ENCODE assay signal across 7 mouse cellular contexts in genomic region chr11:120629911-120630310, GRCm38 (mm10). TPM values are rescaled to one million over a fixed set of nuclear protein-coding genes. Genes with fewer than 3 reads are reported as not detected.
DNase-seq lines count a peak whose midpoint lies in the region; ATAC-seq and TF ChIP-seq lines count a peak whose summit lies in the region.

No protein-coding gene starts in this region.

- H3K4me3 ChIP-seq in E14TG2a.4 (replicated peaks; ENCODE audit: low read length): peak overlapping the region; percentile 95
- H3K4me3 ChIP-seq in liver, embryonic 15.5 days (replicated peaks): peak overlapping the region; percentile 87

- H3K27me3 ChIP-seq in E14TG2a.4 (ENCODE audit: insufficient read depth, low read length): no peaks in the 10 kb centered on the region
- no peaks in the 10 kb centered on the region for H3K27me3 ChIP-seq in liver, embryonic 15.5 days

- H3K36me3 ChIP-seq in E14TG2a.4 (ENCODE audit: insufficient read depth, low read length): peaks cover 57% of the 10 kb centered on the region
- peaks cover 24% of the 10 kb centered on the region for H3K36me3 ChIP-seq in liver, embryonic 15.5 days (replicated peaks)

- H3K9me3 ChIP-seq in E14TG2a.4 (ENCODE audit: low read length): no peaks in the 10 kb centered on the region
- H3K9me3 ChIP-seq in liver, embryonic 15.5 days (replicated peaks): no peaks in the 10 kb centered on the region

- 3% methylated on average over 7 of the region's 7 CpGs for WGBS in liver, embryonic 15.5 days (ENCODE audit: insufficient replicate concordance)

- peaks cover 88% of the 10 kb centered on the region for H3K4me1 ChIP-seq in E14TG2a.4 (replicated peaks; ENCODE audit: low read depth, low read length)
- peaks cover 89% of the 10 kb centered on the region for H3K4me1 ChIP-seq in liver, embryonic 15.5 days (replicated peaks)

- peak overlapping the region; percentile 99 for H3K27ac ChIP-seq in liver, embryonic 15.5 days (replicated peaks)

- peak; percentile 59 for DNase-seq in ZHBTc4 (ENCODE audit: low read depth, low spot score)
- peak; percentile 57 to 71 for DNase-seq in gastrocnemius, adult 8-10 months (ENCODE audit: low spot score in 2 of 2)
- DNase-seq in induced T-regulatory cell, adult 2 months (ENCODE audit: low read depth): peak; percentile 61
- DNase-seq in spleen, postnatal 10 days (ENCODE audit: low spot score in 2 of 2): peak; percentile 84 to 90
- no peak for DNase-seq in cerebellum, adult 11 months

- TF ChIP-seq CTCF in E14TG2a.4 (conservative IDR thresholded peaks at IDR 0.05; ENCODE audit: low read length): no peak

- H3K4me2 ChIP-seq in liver, embryonic 15.5 days: peak overlapping the region; percentile 94

- peak overlapping the region; percentile 98 for H3K9ac ChIP-seq in liver, embryonic 15.5 days

- peak; percentile 57 for ATAC-seq in liver, embryonic 15.5 days (ENCODE audit: insufficient read depth)

RNA-seq across cellular contexts. Expression of gene Mafg, which starts 3.5 kb away (rescaled TPM):
- 10 to 100 TPM; 49.5 to 63.3 (median 59.3) TPM for total RNA-seq in gastrocnemius, adult 8-10 months (2022)
- 37.6 and 42.3 TPM in 2 replicates for polyA plus RNA-seq in liver, embryonic 15.5 days (2015; fragmentation: Nextera tagmentation; extraction: Ambion mirVana)

RNA-seq across cellular contexts. Expression of gene Sirt7, which starts 4.9 kb away (rescaled TPM):
- 1 to 10 TPM; 2.6 to 4.5 (median 3.8) TPM for total RNA-seq in gastrocnemius, adult 8-10 months (2022)
- 32.3 and 36.9 TPM in 2 replicates for polyA plus RNA-seq in liver, embryonic 15.5 days (2015; fragmentation: Nextera tagmentation; extraction: Ambion mirVana)

RNA-seq across cellular contexts. Expression of gene Pcyt2, which starts 12.2 kb away (rescaled TPM):
- total RNA-seq in gastrocnemius, adult 8-10 months (2022): 10 to 100 TPM; 20.0 to 26.8 (median 26.0) TPM
- polyA plus RNA-seq in liver, embryonic 15.5 days (2015; fragmentation: Nextera tagmentation; extraction: Ambion mirVana): 138 and 165 TPM in 2 replicates

RNA-seq across cellular contexts. Expression of gene Pycr1, which starts 13.7 kb away (rescaled TPM):
- total RNA-seq in gastrocnemius, adult 8-10 months (2022): 1 to 10 TPM; 3.7 to 5.3 (median 4.8) TPM
- polyA plus RNA-seq in liver, embryonic 15.5 days (2015; fragmentation: Nextera tagmentation; extraction: Ambion mirVana): 5.1 and 5.7 TPM in 2 replicates

RNA-seq across cellular contexts. Expression of gene Myadml2, which starts 18.0 kb away (rescaled TPM):
- 100 to 1,000 TPM; 112 to 153 (median 132) TPM for total RNA-seq in gastrocnemius, adult 8-10 months (2022)
- 0.29 and 1.0 TPM in 2 replicates for polyA plus RNA-seq in liver, embryonic 15.5 days (2015; fragmentation: Nextera tagmentation; extraction: Ambion mirVana)
